Mouse (Mus musculus) heart, embryonic 16.5 days (tissue): ENCODE data around the gene Cbfa2t2. TPM values are rescaled to one million over a fixed set of nuclear protein-coding genes. Genes with fewer than 3 reads are reported as not detected.

Experiments
- ATAC-seq: fragments of 200-750 bp; cut with Nextera tagmentation; replicated peaks from 2 replicates; pipeline ENCODE4 v1.8.0; 2017; ENCODE audit warnings: moderate number of reproducible peaks; ENCODE audit not compliant: insufficient read depth, low FRiP score; ENCODE audit errors: extremely low read depth
- H3K27ac ChIP-seq: fragments of 300-500 bp; sonication (generic); 2 replicates; pipeline ENCODE4 v1.5.1; 2014; ENCODE audit warnings: mild to moderate bottlenecking, low read length, control low read depth, moderate library complexity
- H3K27me3 ChIP-seq: fragments of 300-500 bp; sonication (generic); 2 replicates; pipeline ENCODE4 v1.6.1; 2014; ENCODE audit warnings: low read length, mixed read lengths; ENCODE audit not compliant: control insufficient read depth, insufficient read depth
- H3K36me3 ChIP-seq: fragments of 300-500 bp; sonication (generic); 2 replicates; pipeline ENCODE4 v1.6.1; 2014; ENCODE audit not compliant: control insufficient read depth, insufficient read depth
- H3K4me1 ChIP-seq: fragments of 300-500 bp; sonication (generic); 2 replicates; pipeline ENCODE4 v1.6.1; 2014; ENCODE audit warnings: low read length, mixed read lengths; ENCODE audit not compliant: control insufficient read depth, insufficient read depth
- H3K4me2 ChIP-seq: fragments of 300-500 bp; sonication (generic); 2 replicates; pipeline ENCODE4 v1.6.1; 2014; ENCODE audit warnings: low read depth, mild to moderate bottlenecking, control low read depth, low read length
- H3K4me3 ChIP-seq: fragments of 300-500 bp; sonication (generic); 2 replicates; pipeline ENCODE4 v1.5.1; 2014; ENCODE audit warnings: mild to moderate bottlenecking, control low read depth, low read length
- H3K9ac ChIP-seq: fragments of 300-500 bp; sonication (generic); 2 replicates; pipeline ENCODE4 v1.6.1; 2014; ENCODE audit warnings: low read length, control low read depth
- H3K9me3 ChIP-seq: fragments of 300-500 bp; sonication (generic); replicated peaks from 2 replicates; pipeline ENCODE4 v1.6.1; 2016; ENCODE audit warnings: low read length; ENCODE audit not compliant: control insufficient read depth
- WGBS: fragments of 180-500 bp; shearing (Covaris S2); extraction: QIAGEN DNeasy Blood & Tissue Kit; methylation state at CpG from one replicate; pipeline ENCODE4 v1.1.7; 2014; 5-methylcytosine and 5-hydroxymethylcytosine counted together
- polyA plus RNA-seq: library from polyadenylated mRNA; unstranded; fragments of >200 nt; fragmentation: Nextera tagmentation; extraction: Ambion mirVana; gene quantifications from 2 replicates; pipeline ENCODE4 v1.2.1, GENCODE M21; 2015

Gene Cbfa2t2
- polyA plus RNA-seq, 1 experiment from 2014 or later = 29.7 TPM

- peak overlapping the region; percentile 75 for H3K4me2 ChIP-seq
- peak overlapping the region; percentile 87 for H3K27ac ChIP-seq
- 38% methylated on average over 5 of the region's 5 CpGs for WGBS
- H3K36me3 ChIP-seq = peaks cover 10% of the 10 kb centered on the region
- H3K9me3 ChIP-seq = no peaks in the 10 kb centered on the region
- H3K4me1 ChIP-seq = peaks cover 53% of the 10 kb centered on the region
- peak overlapping the region; percentile 78 for H3K4me3 ChIP-seq
- H3K27me3 ChIP-seq = no peaks in the 10 kb centered on the region
- ATAC-seq = no peak
- H3K9ac ChIP-seq = peak overlapping the region; percentile 26; the same call in 1 of the 2 replicates
Observed at GRCm38 (mm10) chr2:154405447-154405994, 30.8 kb upstream of the Cbfa2t2 start.

GRCm38 (mm10) chr2:154407063-154407642, 29.1 kb upstream of the Cbfa2t2 start:
- Histone ChIP-seq H3K27ac (peak overlapping the region; percentile 87), H3K4me3 (peak overlapping the region; percentile 78), H3K27me3 (no peaks in the 10 kb centered on the region), H3K9me3 (no peaks in the 10 kb centered on the region), H3K4me1 (peaks cover 54% of the 10 kb centered on the region), H3K4me2 (peak overlapping the region; percentile 75), H3K9ac (peak overlapping the region; percentile 93), H3K36me3 (0 out of 2 replicates have a peak, but pooled peaks cover 1% of the 10 kb centered on the region)
- WGBS = 25% methylated on average over 11 of the region's 11 CpGs
- 0 out of 2 replicates have a peak, but pooled peaks have one; percentile 2 for ATAC-seq

GRCm38 (mm10) chr2:154407643-154408445, 28.4 kb upstream of the Cbfa2t2 start, which contains the start of gene Snta1:
Gene Snta1 (minus strand): TSS chr2:154408099.
- H3K4me3 ChIP-seq = peak within 1 kb of the TSS; percentile 78
- peaks cover 47% of the 10 kb centered on the region for H3K4me1 ChIP-seq
- peak; percentile 82 for ATAC-seq
- H3K9me3 ChIP-seq = no peaks in the 10 kb centered on the region
- peak within 1 kb of the TSS; percentile 93 for H3K9ac ChIP-seq
- WGBS = 2% methylated on average over 75 of the region's 84 CpGs
- peak within 1 kb of the TSS; percentile 75 for H3K4me2 ChIP-seq
- no peaks in the 10 kb centered on the region for H3K27me3 ChIP-seq
- H3K36me3 ChIP-seq = no peaks in the 10 kb centered on the region
- peak within 1 kb of the TSS; percentile 87 for H3K27ac ChIP-seq

GRCm38 (mm10) chr2:154410355-154410754, 25.9 kb upstream of the Cbfa2t2 start:
- peak; percentile 43 for ATAC-seq
- H3K27ac ChIP-seq = peak overlapping the region; percentile 69
- no peak overlapping the region for H3K4me2 ChIP-seq
- H3K9ac ChIP-seq = no peak overlapping the region
- no peak overlapping the region for H3K4me3 ChIP-seq
- peaks cover 29% of the 10 kb centered on the region for H3K4me1 ChIP-seq
- no peaks in the 10 kb centered on the region for H3K36me3 ChIP-seq
- H3K27me3 ChIP-seq = no peaks in the 10 kb centered on the region
- no peaks in the 10 kb centered on the region for H3K9me3 ChIP-seq
- 37% methylated on average over 2 of the region's 2 CpGs for WGBS

- WGBS = 64% methylated on average over 7 of the region's 7 CpGs
- H3K4me1 ChIP-seq = peaks cover 20% of the 10 kb centered on the region
- no peak overlapping the region for H3K4me2 ChIP-seq
- H3K9ac ChIP-seq = no peak overlapping the region
- H3K36me3 ChIP-seq = no peaks in the 10 kb centered on the region
- ATAC-seq = no peak
- no peak overlapping the region for H3K27ac ChIP-seq
- H3K9me3 ChIP-seq = no peaks in the 10 kb centered on the region
- no peak overlapping the region for H3K4me3 ChIP-seq
- no peaks in the 10 kb centered on the region for H3K27me3 ChIP-seq
Observed at GRCm38 (mm10) chr2:154412018-154412666, 24.1 kb upstream of the Cbfa2t2 start.

GRCm38 (mm10) chr2:154417107-154417506, 19.2 kb upstream of the Cbfa2t2 start:
- no peak for ATAC-seq
- no peaks in the 10 kb centered on the region for H3K36me3 ChIP-seq
- no peaks in the 10 kb centered on the region for H3K4me1 ChIP-seq
- H3K4me2 ChIP-seq = no peak overlapping the region
- no peak overlapping the region for H3K9ac ChIP-seq
- H3K9me3 ChIP-seq = no peaks in the 10 kb centered on the region
- no peak overlapping the region for H3K27ac ChIP-seq
- H3K27me3 ChIP-seq = no peaks in the 10 kb centered on the region
- WGBS = 13% methylated on average over 3 of the region's 3 CpGs
- no peak overlapping the region for H3K4me3 ChIP-seq

- Histone ChIP-seq H3K27me3 (no peaks in the 10 kb centered on the region), H3K36me3 (no peaks in the 10 kb centered on the region), H3K9me3 (no peaks in the 10 kb centered on the region), H3K4me3 (no peak overlapping the region), H3K27ac (no peak overlapping the region), H3K9ac (no peak overlapping the region), H3K4me2 (no peak overlapping the region), H3K4me1 (no peaks in the 10 kb centered on the region)
- no peak for ATAC-seq
- WGBS = 84% methylated on average over 7 of the region's 7 CpGs
Observed at GRCm38 (mm10) chr2:154418001-154418400, 18.3 kb upstream of the Cbfa2t2 start.

- ATAC-seq = no peak
- Histone ChIP-seq H3K27me3 (no peaks in the 10 kb centered on the region), H3K27ac (no peak overlapping the region), H3K4me1 (no peaks in the 10 kb centered on the region), H3K4me3 (no peak overlapping the region), H3K36me3 (no peaks in the 10 kb centered on the region), H3K9ac (no peak overlapping the region), H3K9me3 (no peaks in the 10 kb centered on the region), H3K4me2 (no peak overlapping the region)
- WGBS = 80% methylated on average over 9 of the region's 9 CpGs
Observed at GRCm38 (mm10) chr2:154419631-154420515, 16.4 kb upstream of the Cbfa2t2 start.
